In the genomic region with DNA sequence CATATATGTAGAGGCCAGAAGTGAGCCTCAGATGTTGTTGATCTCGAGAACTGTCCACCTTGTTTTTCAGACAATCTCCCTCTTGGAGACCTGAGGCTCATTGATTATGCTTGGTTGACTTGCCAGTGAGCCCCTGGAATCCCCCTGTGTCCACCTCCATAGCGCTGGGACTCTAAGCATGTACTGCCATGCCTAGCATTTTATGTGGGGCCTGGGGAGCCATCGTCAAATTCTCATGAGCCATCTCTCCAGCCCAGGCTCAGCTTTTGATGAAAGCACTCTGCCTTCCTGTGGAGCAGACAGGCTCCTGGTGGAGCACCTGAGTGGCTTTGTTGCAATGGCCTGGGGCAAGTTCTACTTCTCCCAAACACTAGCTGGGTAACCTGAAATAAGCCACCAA, we compare ENCODE assay signal across 39 mouse cellular contexts. TPM values are rescaled to one million over a fixed set of nuclear protein-coding genes. Genes with fewer than 3 reads are reported as not detected.
"Had no signal": no experiment of that assay in that cellular context is flagged by ENCODE, and none has a peak within 500 bp of the region (broad histone marks: within the 10 kb centered on the region; RNA-seq: fewer than 3 reads in every experiment).

No protein-coding gene starts in this region.

- DNase-seq: cerebellum, adult 8-10 months; cerebellum, adult 9-10 months; cerebellum, adult 9-11 months; cerebellum, postnatal 14 days; cerebellum, postnatal 25 days; cerebellum, postnatal 36 days; embryo, embryonic 11 days; forebrain, postnatal 0 days; gastrocnemius, adult 2 months; gastrocnemius, postnatal 10 days; gastrocnemius, postnatal 14 days; gastrocnemius, postnatal 25 days; gastrocnemius, postnatal 36 days; heart, adult 11 months; heart, adult 18-20 months; heart, adult 2 months had no signal

- H3K4me2 ChIP-seq: embryonic facial prominence, embryonic 12.5 days; embryonic facial prominence, embryonic 13.5 days; embryonic facial prominence, embryonic 15.5 days; forebrain, embryonic 12.5 days; forebrain, embryonic 13.5 days; forebrain, embryonic 15.5 days had no signal

- H3K9me3 ChIP-seq: embryonic facial prominence, embryonic 10.5 days; embryonic facial prominence, embryonic 12.5 days; embryonic facial prominence, embryonic 13.5 days; embryonic facial prominence, embryonic 15.5 days; forebrain, embryonic 10.5 days; forebrain, embryonic 12.5 days; forebrain, embryonic 13.5 days; forebrain, embryonic 15.5 days had no signal

- H3K4me3 ChIP-seq: embryonic facial prominence, embryonic 10.5 days; embryonic facial prominence, embryonic 12.5 days; embryonic facial prominence, embryonic 13.5 days; embryonic facial prominence, embryonic 15.5 days; erythroblast, embryonic 14.5 days; forebrain, embryonic 10.5 days; forebrain, embryonic 12.5 days; forebrain, embryonic 13.5 days; forebrain, embryonic 15.5 days; gastrocnemius, adult 2 months; heart, adult 2 months had no signal

- H3K27me3 ChIP-seq: embryonic facial prominence, embryonic 12.5 days; embryonic facial prominence, embryonic 13.5 days; embryonic facial prominence, embryonic 15.5 days; forebrain, embryonic 12.5 days; forebrain, embryonic 13.5 days; forebrain, embryonic 15.5 days had no signal

- H3K27ac ChIP-seq: embryonic facial prominence, embryonic 10.5 days; embryonic facial prominence, embryonic 12.5 days; embryonic facial prominence, embryonic 13.5 days; embryonic facial prominence, embryonic 15.5 days; forebrain, embryonic 10.5 days; forebrain, embryonic 12.5 days; forebrain, embryonic 13.5 days; forebrain, embryonic 15.5 days; gastrocnemius, adult 2 months; heart, adult 2 months had no signal

- H3K36me3 ChIP-seq: embryonic facial prominence, embryonic 10.5 days; embryonic facial prominence, embryonic 12.5 days; embryonic facial prominence, embryonic 13.5 days; embryonic facial prominence, embryonic 15.5 days; forebrain, embryonic 10.5 days; forebrain, embryonic 12.5 days; forebrain, embryonic 15.5 days had no signal

- H3K9ac ChIP-seq: embryonic facial prominence, embryonic 12.5 days; embryonic facial prominence, embryonic 13.5 days; embryonic facial prominence, embryonic 15.5 days; forebrain, embryonic 12.5 days; forebrain, embryonic 13.5 days; forebrain, embryonic 15.5 days; forebrain, postnatal 0 days had no signal

- H3K4me1 ChIP-seq: forebrain, embryonic 12.5 days had no signal

- ATAC-seq: forebrain, embryonic 13.5 days; forebrain, embryonic 14.5 days; forebrain, embryonic 15.5 days; forebrain, embryonic 16.5 days; forebrain, postnatal 0 days had no signal

RNA-seq across cellular contexts. Expression of a gene that starts 14.9 kb away (rescaled TPM):
- total RNA-seq: common myeloid progenitor, adult 5-6 weeks; forebrain, postnatal 0 days; gastrocnemius, adult 18-20 months; gastrocnemius, adult 2 months; gastrocnemius, adult 8-10 months; gastrocnemius, postnatal 10 days; gastrocnemius, postnatal 14 days; gastrocnemius, postnatal 25 days; gastrocnemius, postnatal 36 days; gastrocnemius, postnatal 4 days; granulocyte monocyte progenitor cell, adult 5-6 weeks; heart, adult 18-20 months; heart, adult 2 months; heart, adult 8-10 months had no signal
- polyA plus RNA-seq: cortical plate, adult 2 months; embryonic facial prominence, embryonic 10.5 days; embryonic facial prominence, embryonic 11.5 days; embryonic facial prominence, embryonic 12.5 days; embryonic facial prominence, embryonic 13.5 days; embryonic facial prominence, embryonic 14.5 days; embryonic facial prominence, embryonic 15.5 days; erythroblast, embryonic 14.5 days; forebrain, embryonic 10.5 days; forebrain, embryonic 11.5 days; forebrain, embryonic 12.5 days; forebrain, embryonic 13.5 days; forebrain, embryonic 14.5 days; forebrain, embryonic 15.5 days; forebrain, embryonic 16.5 days; forebrain, postnatal 0 days; frontal cortex, adult 2 months; gonadal fat pad, adult 2 months; heart, adult 2 months had no signal
